Mouse (Mus musculus) embryonic facial prominence, embryonic 12.5 days (tissue): ENCODE measurements at regions not wholly inside any gene's neighbourhood (a gene's known extent, or its start where the extent isn't known, plus 50 kb on each side); places are given as distances from the start of the nearest gene placed in this dataset.

Source experiments
- ATAC-seq: fragments of 200-750 bp; cut with Nextera tagmentation; 2 replicates; pipeline ENCODE4 v1.8.0; 2017; ENCODE audit not compliant: insufficient number of reproducible peaks, insufficient read depth, low FRiP score, low TSS enrichment
- H3K27ac ChIP-seq: fragments of 300-500 bp; sonication (generic); 2 replicates; pipeline ENCODE4 v1.5.1; 2016; ENCODE audit warnings: mild to moderate bottlenecking
- H3K27me3 ChIP-seq: fragments of 300-500 bp; sonication (generic); 2 replicates; pipeline ENCODE4 v1.6.1; 2016; ENCODE audit warnings: mild to moderate bottlenecking, moderate library complexity
- H3K36me3 ChIP-seq: fragments of 300-500 bp; sonication (generic); 2 replicates; pipeline ENCODE4 v1.6.1; 2016; ENCODE audit warnings: mild to moderate bottlenecking
- H3K4me1 ChIP-seq: fragments of 300-500 bp; sonication (generic); 2 replicates; pipeline ENCODE4 v1.6.1; 2016
- H3K4me2 ChIP-seq: fragments of 300-500 bp; sonication (generic); replicated peaks from 2 replicates; pipeline ENCODE4 v1.6.1; 2016; ENCODE audit warnings: mild to moderate bottlenecking, moderate library complexity
- H3K4me3 ChIP-seq: fragments of 300-500 bp; sonication (generic); 2 replicates; pipeline ENCODE4 v1.5.1; 2016; ENCODE audit warnings: mild to moderate bottlenecking
- H3K9ac ChIP-seq: fragments of 300-500 bp; sonication (generic); 2 replicates; pipeline ENCODE4 v1.6.1; 2016; ENCODE audit warnings: mild to moderate bottlenecking, moderate library complexity
- H3K9me3 ChIP-seq: fragments of 300-500 bp; sonication (generic); 2 replicates; pipeline ENCODE4 v1.6.1; 2016; ENCODE audit warnings: mild to moderate bottlenecking, moderate library complexity
- WGBS: fragments of 180-500 bp; shearing (Covaris S2); methylation state at CpG from one replicate; pipeline ENCODE4 v1.1.7; 2016; 5-methylcytosine and 5-hydroxymethylcytosine counted together

DNA sequence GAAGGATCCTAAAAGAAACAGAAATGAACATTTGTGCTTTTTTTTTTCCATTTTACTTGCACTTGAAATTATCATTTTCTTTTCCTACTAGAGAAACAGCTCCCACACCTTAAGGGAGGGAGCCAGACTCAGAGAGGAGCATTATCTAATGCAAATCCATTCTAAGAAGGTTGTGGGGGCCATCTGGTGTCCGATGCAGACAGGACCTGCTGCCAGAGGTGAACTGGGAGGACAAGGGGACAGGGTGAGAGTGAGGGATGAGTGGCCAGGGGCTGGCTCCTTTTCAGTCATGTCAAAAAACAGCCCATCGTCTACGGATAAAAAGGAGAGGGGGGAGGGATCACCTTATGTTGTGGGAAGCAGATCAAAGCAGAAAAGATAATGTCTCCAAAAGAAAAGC, 474.6 kb downstream of the Zfp536 start:
- Histone ChIP-seq H3K4me1 (no peaks in the 10 kb centered on the region), H3K36me3 (no peaks in the 10 kb centered on the region), H3K27me3 (no peaks in the 10 kb centered on the region), H3K9me3 (no peaks in the 10 kb centered on the region), H3K4me3 (no peak overlapping the region), H3K9ac (no peak overlapping the region), H3K27ac (no peak overlapping the region), H3K4me2 (no peak overlapping the region)
- no peak for ATAC-seq
- 40% methylated on average over 3 of the region's 3 CpGs for WGBS

DNA sequence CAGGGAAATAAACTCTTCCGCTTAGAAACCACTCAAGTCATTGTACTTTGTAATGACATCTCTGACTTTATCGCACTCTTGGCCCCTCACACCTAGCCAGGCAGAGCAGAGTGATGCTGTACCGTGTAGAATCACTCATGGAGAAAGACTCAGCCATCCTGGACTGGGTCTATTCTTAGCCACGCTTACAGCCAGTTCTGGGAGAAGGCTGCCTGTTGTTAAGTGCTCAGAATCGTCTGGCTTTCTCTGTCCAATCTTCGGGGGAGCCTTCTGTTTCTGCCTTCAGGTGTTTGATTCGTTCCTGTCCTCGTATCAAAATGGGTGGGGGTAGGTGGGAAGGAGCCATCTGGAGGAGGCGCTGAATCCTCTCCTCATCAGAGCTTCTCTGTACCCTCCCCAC, 468.0 kb downstream of the Zfp536 start:
- Histone ChIP-seq H3K4me3 (no peak overlapping the region), H3K27ac (no peak overlapping the region), H3K4me2 (no peak overlapping the region), H3K9ac (no peak overlapping the region), H3K4me1 (no peaks in the 10 kb centered on the region), H3K27me3 (no peaks in the 10 kb centered on the region), H3K36me3 (no peaks in the 10 kb centered on the region), H3K9me3 (no peaks in the 10 kb centered on the region)
- ATAC-seq, result no peak
- 81% methylated on average over 9 of the region's 9 CpGs for WGBS

DNA sequence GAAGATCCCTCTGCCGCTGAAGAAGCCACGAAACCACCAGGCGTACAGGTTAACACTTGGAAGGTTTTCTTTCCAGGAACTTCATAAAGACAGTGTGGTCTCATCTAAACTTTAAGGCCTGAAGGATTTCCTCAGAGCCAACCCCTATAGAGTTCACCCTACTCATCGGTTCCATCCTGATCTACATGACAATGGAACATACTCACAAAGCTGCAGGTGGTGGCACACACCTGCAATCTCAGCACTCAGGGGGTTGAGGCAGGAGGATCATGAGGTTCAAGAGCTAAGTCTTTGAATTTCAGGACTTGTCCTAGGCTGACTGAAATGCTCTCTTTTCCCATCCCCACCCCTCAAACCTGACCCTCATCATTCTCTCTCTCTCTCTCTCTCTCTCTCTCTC, 466.2 kb downstream of the Zfp536 start:
- H3K27ac ChIP-seq, result no peak overlapping the region
- no peaks in the 10 kb centered on the region for H3K27me3 ChIP-seq
- H3K4me2 ChIP-seq, result no peak overlapping the region
- WGBS, result 80% methylated on average over 4 of the region's 4 CpGs
- no peaks in the 10 kb centered on the region for H3K9me3 ChIP-seq
- H3K4me1 ChIP-seq, result no peaks in the 10 kb centered on the region
- no peaks in the 10 kb centered on the region for H3K36me3 ChIP-seq
- ATAC-seq, result no peak
- no peak overlapping the region for H3K4me3 ChIP-seq
- no peak overlapping the region for H3K9ac ChIP-seq

DNA sequence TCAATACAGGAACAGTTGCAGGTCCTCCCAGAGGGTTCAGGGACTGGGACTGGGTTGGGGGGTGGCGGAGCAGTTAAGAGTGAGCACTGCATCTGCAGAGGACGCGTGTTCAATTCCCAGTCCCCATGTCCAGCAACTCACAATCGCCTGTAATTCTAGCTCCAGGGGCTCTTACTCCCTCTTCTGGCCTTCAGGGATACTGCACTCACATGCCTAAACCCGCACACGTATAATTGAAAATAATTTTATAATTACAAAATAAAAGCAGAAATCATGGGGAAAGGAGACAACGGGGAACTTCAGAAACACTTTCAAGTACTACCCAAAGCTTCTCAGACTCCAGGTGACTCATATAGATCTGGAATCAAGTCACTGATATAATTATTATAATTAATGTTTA, 448.8 kb downstream of the Zfp536 start:
- Histone ChIP-seq H3K4me1 (peaks cover 12% of the 10 kb centered on the region; the same call in 1 of the 2 replicates), H3K27ac (no peak overlapping the region), H3K4me2 (no peak overlapping the region), H3K4me3 (no peak overlapping the region), H3K36me3 (no peaks in the 10 kb centered on the region), H3K9me3 (no peaks in the 10 kb centered on the region), H3K27me3 (no peaks in the 10 kb centered on the region), H3K9ac (no peak overlapping the region)
- ATAC-seq, result no peak
- WGBS, result 89% methylated on average over 7 of the region's 7 CpGs

DNA sequence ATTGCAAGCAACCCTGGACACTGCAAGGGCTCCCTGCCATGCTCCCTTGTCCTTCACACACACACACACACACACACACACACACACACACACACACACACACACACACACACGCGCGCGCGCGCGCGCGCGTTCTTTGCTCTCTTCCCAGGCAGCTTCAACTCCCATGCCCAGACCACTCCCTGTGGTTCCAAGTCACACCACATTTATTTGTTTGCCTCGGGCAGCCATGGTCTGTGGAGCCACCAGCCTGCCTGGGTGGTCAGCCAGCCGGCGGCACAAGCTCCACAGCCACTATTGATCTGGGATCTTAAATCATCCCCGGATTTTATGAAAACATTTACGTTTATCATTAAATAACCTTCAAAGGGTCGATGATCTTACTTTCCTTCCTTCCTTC, 440.0 kb downstream of the Zfp536 start:
- H3K9me3 ChIP-seq, result no peaks in the 10 kb centered on the region
- H3K27ac ChIP-seq, result no peak overlapping the region
- H3K4me3 ChIP-seq, result no peak overlapping the region
- H3K4me1 ChIP-seq, result peaks cover 34% of the 10 kb centered on the region
- 65% methylated on average over 16 of the region's 16 CpGs for WGBS
- H3K36me3 ChIP-seq, result no peaks in the 10 kb centered on the region
- no peak overlapping the region for H3K9ac ChIP-seq
- ATAC-seq, result no peak
- H3K4me2 ChIP-seq, result no peak overlapping the region
- H3K27me3 ChIP-seq, result no peaks in the 10 kb centered on the region

DNA sequence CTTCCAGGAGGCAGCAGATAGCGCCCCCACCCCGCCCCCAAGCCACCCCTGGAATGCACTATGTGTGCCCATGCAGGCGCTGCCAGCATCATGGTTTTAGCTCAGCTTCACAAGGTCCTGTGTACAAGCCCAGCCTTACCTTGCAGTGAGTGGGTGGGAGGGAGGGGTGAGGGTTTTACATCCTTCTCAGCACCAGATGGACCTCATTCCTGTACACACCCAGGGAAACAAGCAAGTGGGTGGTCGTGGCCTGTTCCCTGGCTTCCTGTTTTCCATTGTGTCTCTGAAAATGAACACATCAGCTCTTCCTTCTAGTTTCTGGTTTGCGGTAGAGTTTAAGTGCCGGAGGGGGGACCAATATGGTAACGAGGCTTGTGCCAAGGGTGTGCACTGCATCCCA, 438.2 kb downstream of the Zfp536 start:
- Histone ChIP-seq H3K9ac (no peak overlapping the region), H3K36me3 (no peaks in the 10 kb centered on the region), H3K4me2 (no peak overlapping the region), H3K4me3 (no peak overlapping the region), H3K4me1 (peaks cover 38% of the 10 kb centered on the region), H3K27ac (no peak overlapping the region), H3K9me3 (no peaks in the 10 kb centered on the region), H3K27me3 (no peaks in the 10 kb centered on the region)
- ATAC-seq, result no peak
- 58% methylated on average over 7 of the region's 7 CpGs for WGBS

DNA sequence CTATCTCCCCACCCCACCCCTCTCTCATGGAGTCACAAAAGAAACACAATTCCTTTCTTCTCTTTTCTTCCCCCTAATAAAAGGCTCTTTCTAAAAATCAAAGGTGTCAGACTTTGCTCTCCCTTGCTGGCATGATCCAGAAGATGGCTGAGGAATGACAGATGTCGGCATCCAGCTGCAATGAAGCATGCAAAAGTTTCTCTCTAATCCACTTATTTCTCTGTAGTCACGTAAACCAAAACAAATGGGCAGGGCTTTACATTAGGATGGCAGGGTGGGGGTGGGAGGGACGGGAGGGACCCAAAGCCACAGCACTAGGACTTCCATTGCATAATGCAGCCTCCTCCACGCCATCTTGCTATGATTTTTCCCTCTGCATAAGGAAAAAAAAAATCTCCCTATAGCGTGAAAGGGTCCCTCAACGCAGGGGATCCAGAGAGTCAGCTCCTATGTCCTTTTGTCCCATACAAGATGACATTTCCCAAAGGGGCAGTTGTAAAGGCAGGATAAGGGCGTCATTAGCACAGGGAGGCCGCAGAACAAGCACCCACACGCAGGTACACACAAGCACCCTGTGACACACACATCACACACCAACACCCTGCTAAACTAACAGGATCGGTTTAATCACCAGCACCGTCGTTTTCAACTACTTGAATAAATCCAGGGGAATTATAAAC, 437.1 kb downstream of the Zfp536 start:
- Histone ChIP-seq H3K4me1 (peaks cover 38% of the 10 kb centered on the region), H3K27ac (peak overlapping the region; percentile 84; the same call in 1 of the 2 replicates), H3K36me3 (no peaks in the 10 kb centered on the region), H3K9me3 (no peaks in the 10 kb centered on the region), H3K4me3 (peak overlapping the region; percentile 37), H3K27me3 (no peaks in the 10 kb centered on the region), H3K4me2 (peak overlapping the region; percentile 81), H3K9ac (peak overlapping the region; percentile 44; the same call in 1 of the 2 replicates)
- no peak for ATAC-seq
- 15% methylated on average over 12 of the region's 12 CpGs for WGBS

DNA sequence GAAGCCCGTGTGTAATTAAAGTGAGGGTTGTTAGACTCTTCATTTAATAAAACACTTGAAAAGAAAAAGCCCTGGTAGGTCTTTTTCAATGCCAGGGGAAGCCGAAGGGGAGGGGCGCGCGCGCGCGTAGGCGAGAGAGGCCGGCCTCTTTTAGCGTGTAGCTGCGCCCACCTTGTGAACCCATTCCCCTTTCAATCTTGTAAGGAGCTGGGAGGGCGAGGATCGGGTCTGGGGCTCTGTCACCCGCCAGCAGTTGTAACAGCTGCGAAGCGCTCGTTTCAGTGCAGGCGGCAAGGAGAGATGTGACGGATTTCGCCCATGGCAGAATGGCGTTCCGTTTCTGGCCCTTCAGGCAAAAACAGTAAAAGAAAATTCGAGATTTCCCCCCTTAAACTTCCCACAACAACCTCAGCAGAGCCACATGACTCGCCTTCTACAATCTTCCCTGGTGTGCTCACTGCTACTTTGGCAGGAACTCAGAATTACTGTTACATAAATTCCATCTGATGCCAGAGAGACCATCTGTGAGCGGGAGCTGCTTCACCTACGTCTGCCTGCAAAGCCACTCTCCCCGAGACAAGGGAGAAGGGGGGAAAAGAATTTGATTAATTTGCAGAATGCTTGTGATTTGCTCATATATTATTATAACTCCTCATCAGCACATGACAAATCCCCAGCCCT, 436.4 kb downstream of the Zfp536 start:
- H3K9ac ChIP-seq, result peak overlapping the region; percentile 44
- no peaks in the 10 kb centered on the region for H3K27me3 ChIP-seq
- no peak for ATAC-seq
- H3K4me3 ChIP-seq, result peak overlapping the region; percentile 37
- H3K9me3 ChIP-seq, result no peaks in the 10 kb centered on the region
- H3K36me3 ChIP-seq, result no peaks in the 10 kb centered on the region
- peaks cover 38% of the 10 kb centered on the region for H3K4me1 ChIP-seq
- H3K4me2 ChIP-seq, result peak overlapping the region; percentile 81
- H3K27ac ChIP-seq, result peak overlapping the region; percentile 84
- WGBS, result 6% methylated on average over 28 of the region's 28 CpGs

DNA sequence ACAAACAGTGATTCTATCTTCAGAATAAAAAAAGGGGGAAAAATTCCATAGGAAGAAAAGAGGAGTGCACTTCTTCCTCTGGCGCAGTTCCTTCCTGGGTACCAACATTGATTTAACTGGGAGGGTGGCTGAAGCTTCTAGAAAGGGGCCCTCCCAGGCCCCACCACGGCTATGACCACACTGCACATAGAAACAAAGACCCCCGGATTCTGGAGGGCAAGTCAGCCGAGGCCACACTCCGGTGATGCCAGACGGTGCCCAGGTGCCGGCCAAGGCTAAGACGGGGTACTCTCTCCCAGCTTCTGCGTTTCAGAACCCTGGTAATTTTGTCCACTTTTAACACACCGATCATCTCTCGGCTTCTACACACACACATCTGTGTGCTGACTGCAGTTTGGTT, 435.8 kb downstream of the Zfp536 start:
- no peaks in the 10 kb centered on the region for H3K27me3 ChIP-seq
- WGBS, result 23% methylated on average over 11 of the region's 11 CpGs
- no peak overlapping the region for H3K9ac ChIP-seq
- no peaks in the 10 kb centered on the region for H3K36me3 ChIP-seq
- H3K9me3 ChIP-seq, result no peaks in the 10 kb centered on the region
- H3K4me3 ChIP-seq, result peak overlapping the region; percentile 20
- ATAC-seq, result no peak
- H3K27ac ChIP-seq, result peak overlapping the region; percentile 84
- H3K4me1 ChIP-seq, result peaks cover 40% of the 10 kb centered on the region
- H3K4me2 ChIP-seq, result peak overlapping the region; percentile 81

DNA sequence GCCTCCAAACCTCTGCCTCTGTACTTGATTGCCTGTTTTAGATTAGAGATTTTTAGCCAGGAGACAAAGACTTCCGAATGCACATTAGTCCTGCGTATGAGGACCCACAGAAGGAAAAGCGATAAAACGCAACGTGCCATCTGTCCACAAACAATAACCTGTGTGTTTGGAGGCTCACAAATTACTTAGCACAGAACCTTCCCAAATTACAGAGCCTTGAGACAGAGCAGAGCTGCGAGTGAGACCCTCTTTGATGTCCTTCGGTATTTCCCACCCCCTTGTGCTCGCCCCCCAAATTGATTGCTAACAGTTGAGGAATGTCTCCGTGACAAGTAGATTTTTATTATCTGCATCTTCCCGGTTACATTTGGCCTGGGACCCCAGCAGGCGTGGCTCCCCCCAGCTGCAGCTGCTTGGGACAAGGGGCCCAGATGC, 435.4 kb downstream of the Zfp536 start:
- Histone ChIP-seq H3K4me2 (peak overlapping the region; percentile 81), H3K9ac (no peak overlapping the region), H3K9me3 (no peaks in the 10 kb centered on the region), H3K27ac (peak overlapping the region; percentile 84), H3K36me3 (no peaks in the 10 kb centered on the region), H3K27me3 (no peaks in the 10 kb centered on the region), H3K4me3 (peak overlapping the region; percentile 20; the same call in 1 of the 2 replicates), H3K4me1 (peaks cover 45% of the 10 kb centered on the region)
- no peak for ATAC-seq
- WGBS, result 13% methylated on average over 11 of the region's 11 CpGs

DNA sequence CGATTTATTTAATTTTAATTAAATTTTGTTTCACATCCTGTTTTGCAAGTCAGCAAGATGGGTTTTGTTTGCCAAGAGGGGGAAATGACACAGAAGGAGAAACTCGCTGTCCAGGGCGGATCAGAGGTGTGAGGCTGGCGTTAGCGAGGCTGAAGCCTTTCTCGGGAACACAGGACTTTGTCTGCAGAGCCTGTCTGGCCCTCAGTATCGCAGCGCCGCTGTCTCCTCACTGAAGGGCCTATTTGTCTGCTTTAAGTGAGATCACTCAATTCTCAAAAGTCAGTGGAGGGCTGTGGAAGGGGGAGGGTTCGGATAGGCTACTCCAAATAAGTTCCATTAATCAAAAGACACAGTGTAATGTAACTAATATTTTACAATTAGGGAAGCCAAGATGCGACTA, 430.8 kb downstream of the Zfp536 start:
- Histone ChIP-seq H3K27ac (no peak overlapping the region), H3K4me2 (peak overlapping the region; percentile 59), H3K9ac (no peak overlapping the region), H3K9me3 (no peaks in the 10 kb centered on the region), H3K36me3 (no peaks in the 10 kb centered on the region), H3K27me3 (peaks cover 14% of the 10 kb centered on the region), H3K4me1 (peaks cover 30% of the 10 kb centered on the region), H3K4me3 (peak overlapping the region; percentile 31; the same call in 1 of the 2 replicates)
- WGBS, result 17% methylated on average over 11 of the region's 11 CpGs
- ATAC-seq, result no peak

DNA sequence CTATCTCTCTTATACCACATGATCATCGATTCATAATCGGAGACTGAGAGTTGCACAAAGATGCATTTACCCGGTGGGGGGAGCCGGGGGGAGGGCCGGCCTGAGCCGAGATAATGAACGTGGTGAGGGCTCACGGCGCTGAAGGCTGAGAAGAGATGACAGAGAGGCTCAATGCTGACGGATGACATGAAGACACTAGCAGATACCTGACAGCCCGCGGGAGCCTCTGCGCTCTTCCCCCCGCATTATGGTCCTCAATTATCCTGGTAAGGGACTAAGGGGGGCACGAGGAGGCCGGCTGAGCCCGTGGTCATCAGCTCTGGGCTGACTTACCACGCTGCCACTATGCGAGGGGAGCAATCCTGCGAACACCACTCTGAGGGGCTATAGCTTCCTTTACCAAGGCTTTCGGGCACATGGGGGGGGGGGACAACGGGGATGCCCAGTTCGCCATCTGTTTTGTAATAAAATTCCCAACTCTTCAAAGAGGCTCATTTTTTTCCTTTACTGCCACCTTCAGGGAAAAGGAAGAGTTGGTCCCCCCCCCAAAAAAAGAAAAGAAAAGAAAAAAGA, 430.3 kb downstream of the Zfp536 start:
- WGBS, result 14% methylated on average over 23 of the region's 23 CpGs
- Histone ChIP-seq H3K4me3 (peak overlapping the region; percentile 31), H3K27me3 (peaks cover 14% of the 10 kb centered on the region), H3K4me1 (peaks cover 25% of the 10 kb centered on the region), H3K27ac (no peak overlapping the region), H3K4me2 (peak overlapping the region; percentile 59), H3K9ac (0 out of 2 replicates have a peak overlapping the region, but pooled peaks have one; percentile 31), H3K9me3 (no peaks in the 10 kb centered on the region), H3K36me3 (no peaks in the 10 kb centered on the region)
- peak; percentile 44; the same call in 1 of the 2 replicates for ATAC-seq
